Mouse (Mus musculus) neural tube, embryonic 11.5 days (tissue): ENCODE measurements around the gene Lmbrd2. TPM values are rescaled to one million over a fixed set of nuclear protein-coding genes. Genes with fewer than 3 reads are reported as not detected.
A peak's percentile ranks its signal among the peaks of the same experiment; 100 is the strongest.

ENCODE experiments used
- ATAC-seq: fragments of 200-750 bp; cut with Nextera tagmentation; 2 replicates; pipeline ENCODE4 v1.8.0; 2017; ENCODE audit warnings: moderate number of reproducible peaks, mild to moderate bottlenecking, moderate TSS enrichment, moderate library complexity; ENCODE audit not compliant: insufficient read depth, low FRiP score, low TSS enrichment
- DNase-seq: peaks from one replicate; pipeline ENCODE4 v3.0.0-alpha.2; 2015; ENCODE audit warnings: low spot score
- H3K27ac ChIP-seq: fragments of 300-500 bp; sonication (generic); 2 replicates; pipeline ENCODE4 v1.5.1; 2014; ENCODE audit warnings: low read depth, mild to moderate bottlenecking, low read length
- H3K27me3 ChIP-seq: fragments of 300-500 bp; sonication (generic); 2 replicates; pipeline ENCODE4 v1.6.1; 2014; ENCODE audit warnings: mild to moderate bottlenecking, low read length, mixed read lengths; ENCODE audit not compliant: control insufficient read depth, insufficient read depth
- H3K36me3 ChIP-seq: fragments of 300-500 bp; sonication (generic); 2 replicates; pipeline ENCODE4 v1.6.1; 2014; ENCODE audit warnings: mild to moderate bottlenecking, low read length, moderate library complexity, mixed read lengths; ENCODE audit not compliant: control insufficient read depth, insufficient read depth
- H3K4me1 ChIP-seq: fragments of 300-500 bp; sonication (generic); 2 replicates; pipeline ENCODE4 v1.6.1; 2014; ENCODE audit warnings: low read length, mixed read lengths; ENCODE audit not compliant: control insufficient read depth, insufficient read depth
- H3K4me2 ChIP-seq: fragments of 300-500 bp; sonication (generic); 2 replicates; pipeline ENCODE4 v1.6.1; 2014; ENCODE audit warnings: low read depth, mild to moderate bottlenecking, moderate library complexity
- H3K4me3 ChIP-seq: fragments of 300-500 bp; sonication (generic); 2 replicates; pipeline ENCODE4 v1.5.1; 2014; ENCODE audit warnings: low read depth, low read length
- H3K9ac ChIP-seq: fragments of 300-500 bp; sonication (generic); 2 replicates; pipeline ENCODE4 v1.6.1; 2014; ENCODE audit warnings: mild to moderate bottlenecking, low read length
- H3K9me3 ChIP-seq: fragments of 300-500 bp; sonication (generic); 2 replicates; pipeline ENCODE4 v1.6.1; 2016; ENCODE audit warnings: low read length; ENCODE audit not compliant: control insufficient read depth
- WGBS: fragments of 180-500 bp; shearing (Covaris S2); extraction: QIAGEN DNeasy Blood & Tissue Kit; methylation state at CpG from one replicate; pipeline ENCODE4 v1.1.7; 2014; 5-methylcytosine and 5-hydroxymethylcytosine counted together
- polyA plus RNA-seq: library from polyadenylated mRNA; unstranded; fragments of >200 nt; fragmentation: Nextera tagmentation; extraction: Ambion mirVana; gene quantifications from 2 replicates; pipeline ENCODE4 v1.2.1, GENCODE M21; 2014

Gene Lmbrd2
- polyA plus RNA-seq, 1 experiment from 2014 or later, result 3.9 TPM

DNA sequence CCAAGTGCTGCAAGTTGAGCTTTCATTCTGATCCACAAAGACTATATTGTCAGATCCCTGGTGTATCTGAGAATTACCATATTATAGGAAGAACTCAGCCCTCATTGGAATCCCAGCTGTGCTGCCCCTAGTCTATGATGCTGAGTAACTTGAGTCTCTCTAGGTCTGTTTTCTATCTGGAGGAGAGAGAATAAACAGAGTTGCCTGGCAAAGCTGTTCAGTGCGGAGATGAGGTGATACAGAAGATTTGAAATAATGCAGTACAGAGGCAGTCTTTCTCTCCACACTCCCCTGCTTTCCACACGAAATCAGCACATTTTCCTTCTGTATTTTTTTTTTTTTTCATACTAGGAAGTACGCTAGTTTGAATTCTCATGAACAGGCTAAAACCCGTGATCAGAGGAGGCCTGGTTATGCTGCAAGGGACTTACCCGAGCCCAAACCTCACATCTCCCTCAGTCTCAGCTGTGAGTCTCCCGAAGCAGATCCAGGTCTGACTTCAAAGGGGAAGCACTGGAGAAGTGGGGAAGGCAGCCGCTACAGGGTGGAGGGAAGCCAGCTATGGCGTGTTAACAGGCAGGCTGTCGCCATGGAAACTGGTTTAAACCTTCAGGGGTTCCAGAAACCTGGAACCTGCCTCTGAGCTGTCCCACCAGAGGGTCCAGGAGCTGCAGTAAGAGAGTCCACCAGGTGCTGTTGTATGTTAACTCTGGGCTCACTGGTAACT, 9.4 kb upstream of the Lmbrd2 start:
- no peak overlapping the region for H3K27ac ChIP-seq
- H3K9ac ChIP-seq, result no peak overlapping the region
- H3K9me3 ChIP-seq, result no peaks in the 10 kb centered on the region
- H3K4me1 ChIP-seq, result no peaks in the 10 kb centered on the region
- WGBS, result 83% methylated on average over 9 of the region's 9 CpGs
- peaks cover 2% of the 10 kb centered on the region for H3K36me3 ChIP-seq
- ATAC-seq, result no peak
- no peak overlapping the region for H3K4me2 ChIP-seq
- DNase-seq, result no peak
- H3K4me3 ChIP-seq, result no peak overlapping the region
- no peaks in the 10 kb centered on the region for H3K27me3 ChIP-seq

GRCm38 (mm10) chr15:9131499-9131888, 8.9 kb upstream of the Lmbrd2 start:
- 90% methylated on average over 4 of the region's 4 CpGs for WGBS
- H3K4me2 ChIP-seq, result no peak overlapping the region
- H3K36me3 ChIP-seq, result peaks cover 4% of the 10 kb centered on the region
- no peaks in the 10 kb centered on the region for H3K4me1 ChIP-seq
- no peak overlapping the region for H3K27ac ChIP-seq
- ATAC-seq (no peak), DNase-seq (no peak)
- H3K27me3 ChIP-seq, result no peaks in the 10 kb centered on the region
- H3K9me3 ChIP-seq, result no peaks in the 10 kb centered on the region
- no peak overlapping the region for H3K4me3 ChIP-seq
- H3K9ac ChIP-seq, result no peak overlapping the region

GRCm38 (mm10) chr15:9132693-9133443, 7.5 kb upstream of the Lmbrd2 start:
- no peaks in the 10 kb centered on the region for H3K9me3 ChIP-seq
- H3K27ac ChIP-seq, result no peak overlapping the region
- no peak overlapping the region for H3K4me3 ChIP-seq
- no peak overlapping the region for H3K4me2 ChIP-seq
- H3K4me1 ChIP-seq, result no peaks in the 10 kb centered on the region
- WGBS, result 90% methylated on average over 13 of the region's 13 CpGs
- ATAC-seq, result no peak
- no peaks in the 10 kb centered on the region for H3K27me3 ChIP-seq
- no peak for DNase-seq
- H3K9ac ChIP-seq, result no peak overlapping the region
- H3K36me3 ChIP-seq, result peaks cover 9% of the 10 kb centered on the region

DNA sequence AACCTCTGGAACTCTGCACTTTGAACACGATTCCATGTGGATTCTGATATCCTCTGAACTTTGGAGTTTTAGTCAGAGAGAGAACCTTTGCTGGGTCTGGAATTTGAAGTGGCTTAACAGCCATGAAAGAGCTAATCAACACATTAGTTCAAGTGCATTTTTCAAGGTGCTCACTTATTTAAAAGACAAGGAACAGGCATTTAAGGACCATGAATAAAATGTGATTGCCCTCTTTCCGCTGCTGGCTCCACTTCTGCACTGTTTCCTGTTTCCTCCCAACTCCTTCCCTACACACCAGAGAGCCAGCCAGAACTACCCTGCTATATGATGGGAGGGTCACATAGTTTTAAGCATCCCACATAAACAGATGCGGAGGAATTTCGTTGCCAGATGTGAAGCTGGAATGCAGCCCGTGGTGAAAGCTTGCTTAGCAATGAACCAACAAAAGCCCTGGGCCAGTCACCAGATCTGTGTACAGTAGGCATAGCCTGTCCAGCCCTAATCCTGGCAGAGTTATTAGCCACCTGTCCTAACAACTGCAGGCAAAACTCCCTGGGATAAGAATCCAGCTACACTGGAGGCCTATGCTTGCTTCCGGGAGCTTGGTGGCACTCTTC, 5.4 kb upstream of the Lmbrd2 start:
- WGBS, result 71% methylated on average over 6 of the region's 6 CpGs
- peaks cover 8% of the 10 kb centered on the region; the same call in 1 of the 2 replicates for H3K4me1 ChIP-seq
- no peak for ATAC-seq
- no peak overlapping the region for H3K27ac ChIP-seq
- H3K36me3 ChIP-seq, result peaks cover 12% of the 10 kb centered on the region
- H3K27me3 ChIP-seq, result no peaks in the 10 kb centered on the region
- no peak overlapping the region for H3K4me3 ChIP-seq
- no peak overlapping the region for H3K9ac ChIP-seq
- no peak overlapping the region for H3K4me2 ChIP-seq
- DNase-seq, result peak; percentile 26
- H3K9me3 ChIP-seq, result no peaks in the 10 kb centered on the region

GRCm38 (mm10) chr15:9139447-9139846, 903 bp upstream of the Lmbrd2 start:
- Histone ChIP-seq H3K4me3 (peak overlapping the region; percentile 82), H3K27ac (no peak overlapping the region), H3K36me3 (peaks cover 9% of the 10 kb centered on the region), H3K9ac (peak overlapping the region; percentile 53), H3K9me3 (no peaks in the 10 kb centered on the region), H3K27me3 (no peaks in the 10 kb centered on the region), H3K4me1 (peaks cover 11% of the 10 kb centered on the region; the same call in 1 of the 2 replicates), H3K4me2 (peak overlapping the region; percentile 55)
- WGBS, result 29% methylated on average over 10 of the region's 10 CpGs
- DNase-seq (no peak), ATAC-seq (no peak)

DNA sequence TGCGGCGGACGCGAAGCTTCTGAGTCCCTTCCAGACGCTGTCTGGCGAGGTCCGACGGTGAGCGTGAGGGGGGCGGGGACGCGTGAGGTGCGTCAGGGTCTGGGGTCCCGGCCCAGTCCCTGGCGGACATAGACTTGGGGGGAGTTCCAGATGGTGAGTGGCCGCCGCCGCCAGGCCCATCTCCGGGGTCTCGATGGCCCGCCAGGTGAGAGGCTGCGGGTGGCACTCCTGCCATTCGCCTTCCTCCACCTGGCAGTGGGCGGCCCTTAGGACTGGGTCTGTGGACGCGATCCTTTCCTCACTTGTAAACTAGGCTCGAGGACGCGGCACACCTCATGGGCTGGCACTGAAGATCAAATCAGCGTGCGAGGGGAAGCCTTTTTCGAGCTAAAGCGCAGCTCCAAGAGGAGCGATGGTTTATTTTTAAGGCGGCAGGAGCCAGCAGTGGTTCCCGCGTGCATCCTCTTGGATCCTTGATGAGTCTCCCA, 378 bp downstream of the Lmbrd2 start:
- peak overlapping the region; percentile 82 for H3K4me3 ChIP-seq
- DNase-seq, result peak; percentile 57
- H3K9ac ChIP-seq, result peak overlapping the region; percentile 71
- WGBS, result under 1% methylated on average over 37 of the region's 37 CpGs
- no peaks in the 10 kb centered on the region for H3K27me3 ChIP-seq
- peak; percentile 93 for ATAC-seq
- H3K36me3 ChIP-seq, result peaks cover 9% of the 10 kb centered on the region
- no peaks in the 10 kb centered on the region for H3K9me3 ChIP-seq
- H3K4me1 ChIP-seq, result peaks cover 11% of the 10 kb centered on the region; the same call in 1 of the 2 replicates
- peak overlapping the region; percentile 35; the same call in 1 of the 2 replicates for H3K27ac ChIP-seq
- H3K4me2 ChIP-seq, result peak overlapping the region; percentile 73

GRCm38 (mm10) chr15:9155325-9155724, 15.0 kb downstream of the Lmbrd2 start, which contains the start of gene Skp2:
Gene Skp2 (minus strand): TSS chr15:9155425.
- no peaks in the 10 kb centered on the region for H3K4me1 ChIP-seq
- no peaks in the 10 kb centered on the region for H3K27me3 ChIP-seq
- no peak within 1 kb of the TSS for H3K9ac ChIP-seq
- no peak within 1 kb of the TSS for H3K4me3 ChIP-seq
- DNase-seq, result no peak
- H3K9me3 ChIP-seq, result no peaks in the 10 kb centered on the region
- H3K4me2 ChIP-seq, result no peak within 1 kb of the TSS
- no peak within 1 kb of the TSS for H3K27ac ChIP-seq
- no peak for ATAC-seq
- peaks cover 5% of the 10 kb centered on the region; the same call in 1 of the 2 replicates for H3K36me3 ChIP-seq

- H3K4me3 ChIP-seq, result no peak overlapping the region
- H3K27ac ChIP-seq, result no peak overlapping the region
- no peak for DNase-seq
- no peak for ATAC-seq
- no peak overlapping the region for H3K9ac ChIP-seq
- H3K36me3 ChIP-seq, result no peaks in the 10 kb centered on the region
- H3K4me2 ChIP-seq, result no peak overlapping the region
- H3K27me3 ChIP-seq, result no peaks in the 10 kb centered on the region
- WGBS, result 85% methylated on average over 4 of the region's 4 CpGs
- H3K9me3 ChIP-seq, result no peaks in the 10 kb centered on the region
- no peaks in the 10 kb centered on the region for H3K4me1 ChIP-seq
These were observed 22.3 kb downstream of the Lmbrd2 start for GRCm38 (mm10) chr15:9162557-9163070.
